Mouse (Mus musculus) kidney, adult 11 months (tissue): ENCODE data around the gene Vdr.

Source experiments
- DNase-seq: peaks from one replicate; pipeline ENCODE4 v3.0.0; 2022

The Vdr gene

GRCm38 (mm10) chr15:97919217-97919616, 8.8 kb upstream of the Vdr start:
- no peak for DNase-seq

- no peak for DNase-seq
Measured at GRCm38 (mm10) chr15:97917994-97918393, 7.6 kb upstream of the Vdr start.

- peak; percentile 77 for DNase-seq
Measured at GRCm38 (mm10) chr15:97914331-97914747, 3.9 kb upstream of the Vdr start.

- peak; percentile 84 for DNase-seq
Measured at GRCm38 (mm10) chr15:97907801-97908751, 2.4 kb downstream of the Vdr start.

- DNase-seq, result peak; percentile 58
Measured at GRCm38 (mm10) chr15:97907202-97907601, 3.2 kb downstream of the Vdr start.

GRCm38 (mm10) chr15:97905281-97905680, 5.1 kb downstream of the Vdr start:
- peak; percentile 79 for DNase-seq

- peak; percentile 57 for DNase-seq
Measured at GRCm38 (mm10) chr15:97904339-97904991, 6.0 kb downstream of the Vdr start.

GRCm38 (mm10) chr15:97903261-97904009, 7.0 kb downstream of the Vdr start:
- DNase-seq, result peak; percentile 49

- DNase-seq, result no peak
Measured at GRCm38 (mm10) chr15:97900991-97901390, 9.4 kb downstream of the Vdr start.

GRCm38 (mm10) chr15:97900336-97900912, 10.0 kb downstream of the Vdr start:
- DNase-seq, result peak; percentile 77

GRCm38 (mm10) chr15:97899714-97900113, 10.7 kb downstream of the Vdr start:
- peak; percentile 88 for DNase-seq

GRCm38 (mm10) chr15:97898791-97899190, 11.6 kb downstream of the Vdr start:
- no peak for DNase-seq

- peak; percentile 89 for DNase-seq
Measured at GRCm38 (mm10) chr15:97896861-97897654, 13.4 kb downstream of the Vdr start.

- DNase-seq, result peak; percentile 41
Measured at GRCm38 (mm10) chr15:97896347-97896746, 14.1 kb downstream of the Vdr start.

- DNase-seq, result peak; percentile 68
Measured at GRCm38 (mm10) chr15:97895847-97896246, 14.6 kb downstream of the Vdr start.

GRCm38 (mm10) chr15:97892506-97892905, 17.9 kb downstream of the Vdr start:
- no peak for DNase-seq

GRCm38 (mm10) chr15:97890450-97890849, 20.0 kb downstream of the Vdr start:
- no peak for DNase-seq

GRCm38 (mm10) chr15:97890017-97890416, 20.4 kb downstream of the Vdr start:
- DNase-seq, result peak; percentile 71

- no peak for DNase-seq
Measured at GRCm38 (mm10) chr15:97887541-97888016, 22.9 kb downstream of the Vdr start.

GRCm38 (mm10) chr15:97881423-97881822, 29.0 kb downstream of the Vdr start:
- peak; percentile 76 for DNase-seq

GRCm38 (mm10) chr15:97880441-97880840, 30.0 kb downstream of the Vdr start:
- peak; percentile 80 for DNase-seq
